Mouse (Mus musculus) neural tube, embryonic 13.5 days (tissue): ENCODE data around the gene Cd68. TPM values are rescaled to one million over a fixed set of nuclear protein-coding genes. Genes with fewer than 3 reads are reported as not detected.

Experiments used
- ATAC-seq: fragments of 200-750 bp; cut with Nextera tagmentation; 2 replicates; pipeline ENCODE4 v1.8.0; 2017; ENCODE audit warnings: low read depth, mild to moderate bottlenecking, moderate TSS enrichment, moderate library complexity
- H3K27ac ChIP-seq: fragments of 300-500 bp; sonication (generic); replicated peaks from 2 replicates; pipeline ENCODE4 v1.5.1; 2015; ENCODE audit warnings: moderate library complexity, mild to moderate bottlenecking, inconsistent platforms
- H3K27me3 ChIP-seq: fragments of 300-500 bp; sonication (generic); 2 replicates; pipeline ENCODE4 v1.6.1; 2015; ENCODE audit warnings: mild to moderate bottlenecking, inconsistent platforms
- H3K36me3 ChIP-seq: fragments of 300-500 bp; sonication (generic); 2 replicates; pipeline ENCODE4 v1.6.1; 2015; ENCODE audit warnings: mild to moderate bottlenecking, inconsistent platforms
- H3K4me1 ChIP-seq: fragments of 300-500 bp; sonication (generic); replicated peaks from 2 replicates; pipeline ENCODE4 v1.6.1; 2015; ENCODE audit warnings: inconsistent platforms
- H3K4me2 ChIP-seq: fragments of 300-500 bp; sonication (generic); 2 replicates; pipeline ENCODE4 v1.6.1; 2015; ENCODE audit warnings: inconsistent platforms, mild to moderate bottlenecking, moderate library complexity
- H3K4me3 ChIP-seq: fragments of 300-500 bp; sonication (generic); 2 replicates; pipeline ENCODE4 v1.5.1; 2015; ENCODE audit warnings: mild to moderate bottlenecking, inconsistent platforms
- H3K9ac ChIP-seq: fragments of 300-500 bp; sonication (generic); 2 replicates; pipeline ENCODE4 v1.6.1; 2015; ENCODE audit warnings: moderate library complexity, mild to moderate bottlenecking, inconsistent platforms
- H3K9me3 ChIP-seq: fragments of 300-500 bp; sonication (generic); 2 replicates; pipeline ENCODE4 v1.6.1; 2016; ENCODE audit warnings: inconsistent platforms
- WGBS: fragments of 180-500 bp; shearing (Covaris S2); methylation state at CpG from one replicate; pipeline ENCODE4 v1.1.7; 2015; 5-methylcytosine and 5-hydroxymethylcytosine counted together
- polyA plus RNA-seq: library from polyadenylated mRNA; unstranded; fragments of >200 nt; fragmentation: Nextera tagmentation; extraction: Ambion mirVana; gene quantifications from 2 replicates; pipeline ENCODE4 v1.2.1, GENCODE M21; 2015

Cd68 gene
- polyA plus RNA-seq, 1 experiment from 2014 or later, result 9.8 TPM

DNA sequence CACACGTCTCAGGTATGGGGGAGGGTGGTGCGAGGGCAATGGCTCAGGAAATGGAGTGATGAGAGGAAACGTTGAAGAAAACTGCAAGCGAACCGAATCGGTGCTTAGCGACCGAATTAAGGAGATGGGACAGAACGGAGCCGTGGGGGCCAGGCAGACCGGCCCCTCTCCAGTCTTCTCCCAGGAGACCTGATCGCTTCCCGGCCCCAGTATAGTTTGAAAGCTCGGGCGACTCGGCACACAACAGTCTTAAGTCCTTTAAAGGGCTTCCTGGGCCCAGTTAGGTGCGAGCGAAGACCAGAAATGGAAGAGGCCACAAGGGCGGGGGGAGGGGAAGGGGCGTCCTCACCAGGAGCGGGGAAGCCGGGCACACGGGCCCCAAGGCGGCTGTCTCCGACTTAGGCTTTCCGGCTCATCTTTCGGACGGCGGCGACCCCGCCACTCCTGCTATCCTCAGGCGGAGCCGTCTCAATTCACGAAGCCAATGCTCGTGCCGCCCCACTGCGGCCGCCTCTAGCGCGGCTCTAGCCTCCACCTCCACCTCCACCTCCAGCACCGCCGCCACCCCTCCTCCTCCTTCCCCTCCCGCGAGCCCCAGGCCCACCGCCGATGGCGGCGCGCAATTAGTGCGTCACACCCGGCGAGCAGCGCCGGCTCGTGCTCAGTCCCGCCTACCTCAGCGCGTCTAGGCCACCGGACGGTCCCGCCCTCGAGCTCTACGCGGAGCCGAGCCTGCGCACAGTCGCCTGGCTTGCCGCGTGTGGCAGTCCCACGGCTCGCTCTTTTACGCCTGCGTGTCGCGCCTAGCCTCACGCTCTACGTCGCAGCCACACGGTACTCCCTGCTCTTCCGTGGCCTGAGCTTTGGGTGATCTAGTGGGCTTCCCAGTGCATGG is 15.6 kb upstream of the Cd68 start, which contains the start of gene Senp3:
TSS of gene Senp3 (minus strand) at position 771 of the 895 bp plus-strand sequence.
- WGBS, result under 1% methylated on average over 80 of the region's 80 CpGs
- Histone ChIP-seq H3K4me2 (peak within 1 kb of the TSS; percentile 99), H3K27ac (peak within 1 kb of the TSS; percentile 92), H3K4me3 (peak within 1 kb of the TSS; percentile 84), H3K36me3 (peaks cover 35% of the 10 kb centered on the region), H3K27me3 (no peaks in the 10 kb centered on the region), H3K9ac (peak within 1 kb of the TSS; percentile 84), H3K9me3 (no peaks in the 10 kb centered on the region), H3K4me1 (peaks cover 55% of the 10 kb centered on the region)
- peak; percentile 97 for ATAC-seq

GRCm38 (mm10) chr11:69680136-69680855 is 14.3 kb upstream of the Cd68 start:
- H3K4me1 ChIP-seq, result peaks cover 44% of the 10 kb centered on the region
- WGBS, result 92% methylated on average over 30 of the region's 30 CpGs

DNA sequence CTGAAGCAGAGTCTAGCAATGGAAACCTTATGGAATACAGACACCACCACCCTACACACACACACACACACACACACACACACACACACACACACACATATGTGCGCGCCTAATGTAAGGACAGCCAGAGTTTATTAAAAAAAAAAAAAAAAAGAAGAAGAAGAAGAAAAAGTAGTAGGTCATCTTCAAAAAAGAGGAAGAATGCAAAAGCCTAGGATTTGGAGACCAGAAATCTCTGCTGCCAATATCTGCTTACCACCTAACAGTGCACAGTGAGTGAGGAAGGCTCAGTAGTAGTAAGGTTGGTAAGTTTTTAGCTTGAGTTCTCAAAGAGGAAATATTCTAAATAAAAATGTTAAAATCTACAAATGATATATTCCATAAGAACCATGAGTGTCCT is 13.2 kb upstream of the Cd68 start:
- H3K36me3 ChIP-seq, result peaks cover 59% of the 10 kb centered on the region
- H3K9me3 ChIP-seq, result no peaks in the 10 kb centered on the region
- ATAC-seq, result no peak
- 100% methylated on average over 2 of the region's 2 CpGs for WGBS
- H3K4me3 ChIP-seq, result no peak overlapping the region
- H3K4me1 ChIP-seq, result peaks cover 40% of the 10 kb centered on the region
- 0 out of 2 replicates have a peak overlapping the region, but pooled peaks have one; percentile 1 for H3K4me2 ChIP-seq
- H3K27me3 ChIP-seq, result no peaks in the 10 kb centered on the region
- no peak overlapping the region for H3K27ac ChIP-seq
- H3K9ac ChIP-seq, result no peak overlapping the region

More at GRCm38 (mm10) chr11:69680136-69680855, 14.3 kb upstream of the Cd68 start:
- no peaks in the 10 kb centered on the region for H3K27me3 ChIP-seq
- no peak overlapping the region for H3K27ac ChIP-seq
- H3K36me3 ChIP-seq, result peaks cover 47% of the 10 kb centered on the region
- H3K9me3 ChIP-seq, result no peaks in the 10 kb centered on the region
- ATAC-seq, result no peak
- peak overlapping the region; percentile 99 for H3K4me2 ChIP-seq
- peak overlapping the region; percentile 84 for H3K9ac ChIP-seq
- peak overlapping the region; percentile 84 for H3K4me3 ChIP-seq

- peak within 1 kb of the TSS; percentile 88 for H3K4me2 ChIP-seq
- H3K4me1 ChIP-seq, result peaks cover 34% of the 10 kb centered on the region
- peak within 1 kb of the TSS; percentile 100 for H3K4me3 ChIP-seq
- peak within 1 kb of the TSS; percentile 99 for H3K9ac ChIP-seq
- no peaks in the 10 kb centered on the region for H3K27me3 ChIP-seq
- H3K9me3 ChIP-seq, result no peaks in the 10 kb centered on the region
- ATAC-seq, result peak; percentile 97
- peak within 1 kb of the TSS; percentile 97 for H3K27ac ChIP-seq
- WGBS, result under 1% methylated on average over 36 of the region's 36 CpGs
- peaks cover 81% of the 10 kb centered on the region for H3K36me3 ChIP-seq
Observed at GRCm38 (mm10) chr11:69672211-69672706, 6.3 kb upstream of the Cd68 start, which contains the start of gene Eif4a1. Gene Eif4a1, minus strand, starts transcription at chr11:69672423.

DNA sequence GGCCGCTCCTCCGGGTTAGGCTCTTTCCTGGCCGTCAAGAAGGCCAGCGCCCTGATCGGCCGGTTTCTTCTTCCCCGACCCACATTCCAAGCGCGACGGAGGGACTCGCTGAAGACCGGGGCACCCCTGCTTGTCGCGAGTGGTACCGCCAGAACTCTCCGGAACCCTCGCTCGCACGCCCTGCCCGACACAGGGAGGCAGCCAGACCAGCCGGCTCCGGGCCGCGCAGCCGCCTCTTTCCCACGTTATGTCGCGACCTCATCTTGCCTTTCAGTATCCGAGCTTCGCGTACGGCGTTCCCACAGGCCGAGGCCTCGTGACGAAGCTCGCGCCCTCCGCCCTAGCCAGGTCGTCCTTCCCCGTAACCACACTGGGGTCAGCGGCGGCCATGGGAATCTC is 5.8 kb upstream of the Cd68 start:
- no peaks in the 10 kb centered on the region for H3K27me3 ChIP-seq
- peak overlapping the region; percentile 99 for H3K9ac ChIP-seq
- no peaks in the 10 kb centered on the region for H3K9me3 ChIP-seq
- H3K4me2 ChIP-seq, result peak overlapping the region; percentile 88
- peaks cover 34% of the 10 kb centered on the region for H3K4me1 ChIP-seq
- under 1% methylated on average over 43 of the region's 43 CpGs for WGBS
- peak overlapping the region; percentile 97 for H3K27ac ChIP-seq
- peak overlapping the region; percentile 100 for H3K4me3 ChIP-seq
- ATAC-seq, result peak; percentile 38
- peaks cover 79% of the 10 kb centered on the region for H3K36me3 ChIP-seq

DNA sequence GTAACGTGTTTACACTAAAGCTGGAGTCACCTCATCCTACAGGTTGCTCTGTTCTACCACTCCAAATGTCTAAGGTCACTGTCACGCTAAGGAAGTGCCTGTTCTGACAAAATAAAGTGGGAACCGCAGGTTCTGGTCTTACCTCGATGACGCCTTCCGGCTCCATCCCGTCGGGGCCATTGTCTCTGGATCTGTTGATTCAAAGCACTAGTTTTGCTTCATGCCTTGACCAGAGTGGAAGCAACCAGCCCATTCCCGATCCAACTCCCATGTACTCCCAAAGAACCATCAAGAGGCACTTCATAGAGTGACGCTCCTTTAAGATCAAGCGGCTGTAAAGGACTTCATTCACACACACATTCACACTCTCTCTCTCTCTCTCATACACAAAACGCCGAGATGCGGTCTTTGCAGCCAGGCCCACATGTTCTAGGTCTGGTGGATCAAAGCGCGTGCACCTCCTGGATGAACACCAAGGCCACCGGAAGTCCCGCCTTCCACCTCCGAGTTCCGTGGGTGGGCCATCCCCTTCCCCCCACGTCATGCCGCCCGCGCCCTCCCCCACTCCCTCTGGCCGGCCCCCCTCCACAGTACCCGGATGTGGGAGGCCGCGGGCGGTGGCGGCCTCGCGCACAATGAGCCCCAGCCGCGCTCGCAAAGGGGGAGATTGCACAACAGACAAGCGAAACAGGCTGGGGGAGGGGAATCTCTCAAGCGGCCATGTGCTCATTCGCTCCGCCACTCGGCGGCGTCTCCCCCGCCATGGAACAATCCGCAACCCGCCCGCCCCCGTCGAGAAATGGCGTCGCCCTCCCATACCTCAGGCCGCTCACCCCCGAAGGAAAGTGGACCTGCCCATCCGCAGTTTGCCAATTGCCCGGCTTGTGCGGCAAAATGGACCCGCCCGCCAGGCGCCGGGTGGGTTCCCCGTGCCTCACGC is 5.1 kb upstream of the Cd68 start:
- no peaks in the 10 kb centered on the region for H3K9me3 ChIP-seq
- peak overlapping the region; percentile 88 for H3K4me2 ChIP-seq
- peaks cover 79% of the 10 kb centered on the region for H3K36me3 ChIP-seq
- peaks cover 34% of the 10 kb centered on the region for H3K4me1 ChIP-seq
- no peaks in the 10 kb centered on the region for H3K27me3 ChIP-seq
- WGBS, result under 1% methylated on average over 61 of the region's 61 CpGs
- peak; percentile 77 for ATAC-seq
- peak overlapping the region; percentile 97 for H3K27ac ChIP-seq
- peak overlapping the region; percentile 99 for H3K9ac ChIP-seq
- H3K4me3 ChIP-seq, result peak overlapping the region; percentile 100

GRCm38 (mm10) chr11:69666665-69667005 is 682 bp upstream of the Cd68 start:
- WGBS, result 85% methylated on average over 3 of the region's 3 CpGs
- no peak for ATAC-seq
- Histone ChIP-seq H3K27me3 (no peaks in the 10 kb centered on the region), H3K4me1 (peaks cover 37% of the 10 kb centered on the region), H3K9ac (no peak overlapping the region), H3K4me2 (no peak overlapping the region), H3K36me3 (peaks cover 72% of the 10 kb centered on the region), H3K27ac (no peak overlapping the region), H3K4me3 (no peak overlapping the region), H3K9me3 (no peaks in the 10 kb centered on the region)

DNA sequence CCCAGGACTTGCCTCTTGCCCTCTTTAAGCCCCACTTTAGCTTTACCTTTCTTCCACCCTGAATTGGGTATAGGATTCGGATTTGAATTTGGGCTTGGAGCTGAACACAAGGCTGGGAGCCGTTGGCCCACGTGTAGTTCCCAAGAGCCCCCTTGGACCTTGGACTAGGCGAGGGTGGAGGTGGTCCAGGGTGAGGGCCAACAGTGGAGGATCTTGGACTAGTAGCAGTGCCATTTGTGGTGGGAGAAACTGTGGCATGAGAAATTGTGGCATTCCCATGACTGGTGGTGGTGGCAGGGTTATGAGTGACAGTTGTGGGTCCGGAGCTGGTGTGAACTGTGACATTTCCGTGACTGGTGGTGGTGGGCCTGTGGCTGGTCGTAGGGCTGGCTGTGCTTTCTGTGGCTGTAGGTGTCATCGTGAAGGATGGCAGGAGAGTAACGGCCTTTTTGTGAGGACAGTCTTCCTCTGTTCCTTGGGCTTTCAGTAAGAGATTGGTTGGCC is 444 bp downstream of the Cd68 start:
- no peak for ATAC-seq
- Histone ChIP-seq H3K4me1 (peaks cover 44% of the 10 kb centered on the region), H3K27me3 (no peaks in the 10 kb centered on the region), H3K4me3 (no peak overlapping the region), H3K9ac (no peak overlapping the region), H3K27ac (no peak overlapping the region; the same call in 1 of the 2 replicates), H3K9me3 (no peaks in the 10 kb centered on the region), H3K4me2 (no peak overlapping the region), H3K36me3 (peaks cover 69% of the 10 kb centered on the region)
- 76% methylated on average over 9 of the region's 9 CpGs for WGBS

- H3K9me3 ChIP-seq, result no peaks in the 10 kb centered on the region
- WGBS, result 93% methylated on average over 7 of the region's 7 CpGs
- H3K9ac ChIP-seq, result no peak overlapping the region
- peaks cover 40% of the 10 kb centered on the region for H3K4me1 ChIP-seq
- peaks cover 69% of the 10 kb centered on the region for H3K36me3 ChIP-seq
- H3K27ac ChIP-seq, result no peak overlapping the region
- H3K4me3 ChIP-seq, result no peak overlapping the region
- no peak for ATAC-seq
- H3K4me2 ChIP-seq, result no peak overlapping the region
- H3K27me3 ChIP-seq, result no peaks in the 10 kb centered on the region
Observed at GRCm38 (mm10) chr11:69664841-69665240, 1.1 kb downstream of the Cd68 start.

DNA sequence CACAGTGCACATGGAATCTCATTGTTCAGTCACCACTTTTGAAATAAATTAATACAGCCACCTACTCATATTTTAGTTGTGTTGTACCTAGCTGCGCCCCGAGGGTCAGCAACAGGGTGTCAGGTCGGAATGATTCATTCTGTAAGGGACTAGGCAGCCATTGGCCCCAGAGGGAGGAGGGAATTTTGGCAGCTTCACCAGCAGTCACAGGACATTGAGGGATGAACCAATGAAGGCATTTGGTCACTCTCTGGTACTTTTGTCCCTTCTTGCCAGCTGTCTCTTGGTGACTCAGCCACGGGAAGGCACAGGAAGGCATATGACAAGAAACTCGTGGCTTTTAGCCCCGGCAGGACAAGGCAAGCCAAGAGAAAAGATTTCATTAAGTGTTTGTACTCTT is 2.2 kb downstream of the Cd68 start:
- Histone ChIP-seq H3K36me3 (peaks cover 66% of the 10 kb centered on the region), H3K27me3 (no peaks in the 10 kb centered on the region)
- ATAC-seq, result no peak

More for the DNA sequence above, 2.2 kb downstream of the Cd68 start:
- peaks cover 29% of the 10 kb centered on the region for H3K4me1 ChIP-seq
- H3K27ac ChIP-seq, result peak overlapping the region; percentile 95
- H3K4me3 ChIP-seq, result no peak overlapping the region
- H3K9ac ChIP-seq, result no peak overlapping the region
- WGBS, result 87% methylated on average over 6 of the region's 6 CpGs
- no peaks in the 10 kb centered on the region for H3K9me3 ChIP-seq
- H3K4me2 ChIP-seq, result no peak overlapping the region
